Mouse (Mus musculus): ENCODE results near the gene Gm20388.
"Not testable (repeated sequence)": the region's sequence is repeated elsewhere in the genome, so short reads cannot be mapped to it uniquely, and the experiment has no call there.

Gene Gm20388

DNA sequence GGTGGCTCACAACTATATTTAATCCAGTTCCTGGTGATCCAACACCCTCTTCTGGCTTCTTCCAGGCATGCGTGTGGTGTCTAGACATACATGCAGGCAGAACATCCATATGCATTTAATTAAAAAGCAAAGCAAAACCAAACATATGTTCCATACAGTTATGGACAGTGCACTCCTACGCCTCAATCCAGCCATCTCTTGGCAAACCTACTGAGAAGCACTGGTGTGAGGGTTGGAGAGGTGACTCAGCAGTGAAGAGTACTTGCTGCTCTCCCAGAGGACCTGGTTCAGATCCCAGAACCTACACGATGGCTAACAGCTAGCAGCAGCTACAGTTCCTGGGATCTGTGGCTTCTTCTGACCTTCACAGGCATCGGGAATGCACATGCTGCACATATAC, 4001.6 kb downstream of the Gm20388 start:
- DNase-seq = no peak

DNA sequence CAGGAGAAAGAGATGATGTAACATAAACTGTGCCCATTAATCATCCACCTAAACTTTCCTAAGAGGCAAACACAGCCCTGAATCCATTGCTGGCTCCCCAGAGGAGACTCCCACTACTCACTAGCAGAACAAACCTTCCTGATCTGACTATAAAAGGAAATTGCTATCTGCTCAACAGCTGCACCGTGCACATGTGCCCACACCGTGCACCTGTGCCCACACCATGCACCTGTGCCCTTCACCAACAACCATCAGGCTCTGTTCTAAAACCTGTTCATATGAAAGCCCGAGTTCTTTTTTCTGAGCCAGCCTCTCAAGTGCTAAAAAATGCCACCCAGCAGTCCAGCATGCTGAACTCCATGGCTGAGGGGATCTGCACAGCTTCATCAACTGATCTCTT, 4004.0 kb downstream of the Gm20388 start:
- no peak for DNase-seq

DNA sequence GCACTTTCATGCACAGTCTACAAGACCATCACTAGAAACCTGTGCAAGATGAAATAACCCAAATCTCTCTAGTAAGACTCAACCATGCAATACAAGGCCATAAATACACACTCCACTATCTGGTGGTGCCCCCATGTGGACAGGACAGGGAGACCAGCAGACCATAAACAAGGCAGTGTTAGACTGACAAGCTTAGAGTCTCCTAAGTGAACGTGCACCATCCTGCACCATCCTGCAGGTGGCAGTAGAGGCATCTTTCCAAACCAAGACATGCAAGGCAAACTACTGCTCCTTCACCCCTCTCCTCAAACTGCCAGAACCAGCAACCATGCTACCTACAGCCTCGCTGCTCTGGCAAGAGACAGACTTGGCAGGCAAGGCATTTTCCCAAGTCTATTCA, 4014.1 kb downstream of the Gm20388 start:
- peak; percentile 81 for DNase-seq

DNA sequence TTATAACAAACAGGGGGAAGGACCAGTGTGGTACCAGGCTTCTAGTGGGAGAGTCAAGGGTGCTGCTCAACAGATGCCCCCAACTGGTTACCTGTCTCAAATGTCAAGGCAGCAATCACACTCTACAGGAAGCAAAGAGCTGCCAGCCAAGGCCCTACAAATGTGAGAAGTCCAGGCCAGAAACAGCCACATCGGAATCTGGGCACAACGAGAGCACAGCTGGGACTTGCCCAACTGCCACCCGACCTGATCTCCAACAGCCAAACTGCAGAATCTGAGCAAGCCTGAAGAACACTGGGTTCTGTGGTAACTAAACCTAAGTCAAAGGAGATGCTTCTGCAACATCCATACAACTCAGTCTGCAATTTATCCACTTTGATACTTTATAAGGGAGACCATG, 4015.0 kb downstream of the Gm20388 start:
- no peak for DNase-seq

DNA sequence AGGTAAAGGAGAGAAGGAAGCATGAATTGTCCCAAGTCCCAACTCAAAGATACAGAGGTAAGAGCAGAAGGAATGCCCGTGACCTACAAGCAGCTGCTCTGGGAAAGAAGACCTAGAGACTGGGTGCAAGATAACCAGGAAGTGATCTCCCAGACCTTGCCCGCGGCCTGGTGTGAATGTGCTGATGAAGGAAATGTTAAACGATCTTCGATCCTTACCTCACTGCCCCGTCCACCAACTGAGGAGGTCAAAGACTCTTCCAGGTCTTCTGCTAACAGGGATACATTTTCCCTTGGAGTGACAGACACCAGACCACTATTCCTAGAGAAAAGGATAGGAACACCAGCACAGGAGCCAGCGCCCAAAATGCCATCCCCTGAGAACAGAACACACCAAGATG, 4018.4 kb downstream of the Gm20388 start:
- no peak for DNase-seq

DNA sequence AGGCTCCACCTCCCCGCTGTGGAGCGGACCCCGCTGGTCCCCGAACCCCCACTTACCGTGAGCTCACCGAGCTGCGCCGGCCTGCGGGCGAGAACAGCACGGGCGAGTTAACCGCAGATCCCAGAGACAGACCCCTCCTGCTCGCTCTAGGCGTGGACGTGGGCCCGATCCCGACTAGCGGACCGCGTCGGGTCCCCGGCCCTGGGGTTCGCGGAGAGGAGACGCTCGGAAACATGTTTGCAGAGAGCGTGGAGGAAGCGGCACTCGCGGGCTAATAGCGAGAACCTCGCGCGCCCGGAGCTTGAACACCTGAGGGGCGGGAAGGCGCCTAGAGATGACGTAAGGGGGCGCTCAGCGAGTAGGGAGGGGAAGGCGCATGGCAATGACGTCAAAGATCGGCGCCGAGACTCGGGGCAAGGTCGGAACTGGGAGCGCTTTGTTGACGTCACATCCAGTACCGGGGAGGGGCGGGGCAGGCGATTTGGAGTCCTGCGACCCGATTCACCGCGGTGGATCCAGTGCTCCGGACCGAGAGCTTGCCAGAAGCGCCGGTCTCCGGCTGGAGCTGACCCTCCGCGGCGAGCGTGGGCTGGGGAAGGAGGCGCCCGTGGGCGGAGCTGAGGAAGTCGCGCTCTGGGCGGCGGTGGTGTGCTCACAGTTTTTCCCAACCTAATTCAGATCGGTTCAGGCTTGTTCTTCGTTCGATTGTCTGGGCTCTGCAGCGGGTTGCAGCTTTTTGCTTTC, 4038.5 kb downstream of the Gm20388 start, which contains the start of gene Nup133:
Nup133 (minus strand) TSS at position 324 of the 744 bp plus-strand sequence.
- DNase-seq = peak; percentile 100

DNA sequence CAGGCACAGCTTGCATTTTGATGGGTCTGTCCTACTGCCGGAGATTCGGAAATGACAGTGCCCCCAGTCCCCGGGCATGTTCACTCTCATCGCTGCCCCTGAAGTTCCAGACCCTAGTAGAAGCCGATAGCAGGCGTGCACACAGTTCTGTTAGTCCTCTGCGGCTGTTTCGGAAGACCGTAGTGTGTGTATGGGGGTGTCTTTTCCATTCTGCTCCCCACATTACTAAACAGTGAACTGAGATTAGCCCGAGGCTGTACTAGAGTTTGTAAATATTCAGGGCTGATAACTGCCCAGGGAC, 4039.0 kb downstream of the Gm20388 start:
- no peak for DNase-seq

DNA sequence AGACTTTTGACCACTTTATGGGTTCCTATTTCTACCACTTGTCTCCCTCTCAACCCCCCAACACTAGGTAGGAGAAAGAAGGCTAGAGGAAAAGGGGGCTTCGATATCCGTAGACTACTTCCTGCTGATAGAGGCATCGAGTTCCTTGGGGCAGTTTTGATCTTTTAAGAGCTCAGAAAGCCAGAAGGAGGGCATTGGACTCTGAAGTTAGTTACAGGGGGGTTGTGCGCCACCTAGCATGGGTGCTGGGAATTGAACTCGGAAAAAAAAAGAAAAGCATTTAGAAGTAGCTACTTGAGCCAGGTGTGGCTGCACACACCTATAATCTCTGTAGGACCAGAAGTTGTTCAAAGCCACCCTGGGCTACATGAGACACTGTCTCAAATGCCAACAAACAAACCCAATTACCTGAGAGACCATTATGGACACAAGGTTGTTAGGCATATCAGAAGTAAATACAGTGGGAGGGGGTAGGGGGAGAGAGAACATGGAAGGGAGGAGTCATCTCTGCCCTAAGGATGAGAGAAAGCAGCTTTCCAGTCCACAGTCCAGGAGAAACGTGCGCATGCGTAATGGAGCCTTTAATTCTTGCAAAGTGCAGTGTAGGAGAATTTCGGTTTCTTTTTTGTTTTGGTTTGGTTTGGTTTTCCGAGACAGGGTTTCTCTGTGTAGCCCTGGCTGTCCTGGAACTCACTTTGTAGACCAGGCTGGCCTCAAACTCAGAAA, 4039.6 kb downstream of the Gm20388 start:
- peak; percentile 62 for DNase-seq

DNA sequence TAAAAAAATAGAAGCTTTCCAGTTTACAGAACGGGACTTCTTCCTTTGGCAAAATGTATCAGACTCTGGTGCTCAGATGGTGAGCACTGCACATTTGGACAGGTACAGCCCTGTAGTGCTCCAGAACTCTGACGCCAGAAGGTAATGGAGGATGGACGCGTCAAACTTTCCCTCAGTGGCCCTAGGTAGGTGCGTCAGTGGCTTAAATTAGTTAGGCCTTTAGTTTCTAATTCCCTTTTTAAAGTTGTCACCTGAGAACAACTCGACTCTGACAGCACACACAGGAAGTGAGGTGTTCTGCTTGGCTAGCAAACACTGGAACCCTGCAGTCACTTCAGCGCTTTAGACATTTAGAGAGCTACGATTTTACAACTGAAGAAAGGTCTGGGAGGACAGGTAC, 4043.0 kb downstream of the Gm20388 start:
- no peak for DNase-seq

DNA sequence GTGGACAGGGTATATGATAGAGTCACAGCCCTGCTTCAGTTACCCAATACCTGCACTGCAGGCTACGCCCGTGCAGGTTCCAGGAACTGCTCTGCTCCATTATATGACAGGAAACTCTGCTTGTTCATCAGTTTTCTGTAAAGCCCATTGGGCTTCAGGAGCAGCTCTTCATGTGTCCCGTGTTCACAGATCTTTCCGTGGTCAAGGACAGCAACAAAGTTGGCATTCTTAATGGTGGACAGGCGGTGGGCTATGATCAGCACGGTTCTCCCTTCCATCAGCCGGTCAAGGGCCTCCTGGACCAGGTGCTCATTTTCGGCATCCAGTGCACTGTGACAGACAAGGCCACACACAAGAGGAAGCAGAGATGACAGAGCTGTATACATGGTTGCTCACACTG, 4043.6 kb downstream of the Gm20388 start:
- DNase-seq = no peak

DNA sequence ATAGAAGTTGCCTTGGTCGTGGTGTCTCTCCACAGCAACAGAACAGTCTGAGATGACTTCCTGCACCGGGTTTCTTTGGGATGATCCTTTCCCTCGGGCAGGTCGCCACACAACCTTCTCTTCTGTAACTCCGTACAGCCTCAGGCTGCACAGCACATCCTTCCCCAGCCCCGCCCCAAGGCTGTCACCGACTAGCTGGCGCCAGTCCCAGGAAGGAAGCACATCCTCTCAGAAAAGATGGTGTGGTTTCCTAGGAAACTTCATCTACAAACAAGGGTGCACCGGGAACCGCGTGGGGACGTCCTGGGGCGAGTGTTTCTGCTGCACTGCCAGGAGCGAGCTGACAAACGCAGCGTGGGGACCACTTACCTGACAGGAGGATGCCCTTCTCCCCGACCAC, 4047.5 kb downstream of the Gm20388 start:
- DNase-seq = no peak

DNA sequence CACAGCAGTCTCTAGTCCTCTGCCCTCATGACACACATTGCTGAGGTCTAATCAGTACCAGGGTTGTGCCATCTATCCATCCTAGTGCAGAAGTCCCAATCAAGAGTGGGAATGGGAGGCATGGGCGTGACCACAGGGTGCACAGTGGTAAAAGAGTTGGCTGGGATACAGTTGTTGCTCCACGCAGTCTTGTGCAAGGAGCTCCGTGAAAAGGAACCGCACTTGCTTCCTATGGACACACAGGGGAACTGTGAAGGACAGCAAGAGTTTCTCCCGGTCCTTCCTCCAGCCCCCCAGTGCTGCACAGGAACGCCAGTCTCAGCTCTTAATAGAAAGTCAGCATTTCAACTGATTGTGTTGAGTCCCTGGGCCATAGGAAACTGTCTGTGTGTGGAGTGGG, 4048.8 kb downstream of the Gm20388 start:
- no peak for DNase-seq

DNA sequence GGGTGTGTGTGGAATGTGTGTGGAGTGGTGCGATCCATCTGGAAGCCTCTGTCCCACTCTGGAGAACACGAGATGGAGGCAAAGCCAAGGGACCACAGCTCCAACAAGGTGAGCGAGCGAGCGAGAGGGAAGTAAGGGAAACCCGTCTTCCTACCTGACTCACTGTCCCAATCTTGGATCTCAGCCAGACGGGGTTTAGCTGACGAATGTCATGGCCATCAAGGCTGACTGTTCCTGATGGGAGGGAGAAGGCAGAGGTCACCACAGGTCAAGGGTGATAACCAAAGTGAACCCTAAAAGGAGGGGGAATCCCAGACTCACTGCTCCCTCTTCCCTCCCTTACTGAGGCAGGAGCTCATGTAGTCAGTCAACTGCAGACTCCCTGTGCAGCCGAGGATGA, 4049.4 kb downstream of the Gm20388 start:
- no peak for DNase-seq

DNA sequence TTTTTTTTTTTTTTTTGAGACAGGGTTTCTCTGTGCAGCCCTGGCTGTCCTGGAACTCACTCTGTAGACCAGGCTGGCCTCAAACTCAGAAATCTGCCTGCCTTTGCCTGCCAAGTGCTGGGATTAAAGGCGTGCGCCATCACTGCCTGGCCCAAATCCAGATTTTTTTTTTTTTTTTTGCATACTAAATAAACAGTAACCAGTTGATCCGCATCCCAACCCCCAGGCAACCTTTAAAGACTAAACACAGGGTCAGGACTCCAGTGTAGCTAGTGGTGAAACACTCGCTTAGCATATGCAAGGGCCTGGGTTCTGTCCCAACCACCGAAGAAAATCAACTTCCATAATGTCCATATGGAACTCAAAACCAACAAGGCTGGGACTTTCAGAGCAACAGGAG, 4049.9 kb downstream of the Gm20388 start:
- not testable (repeated sequence) for DNase-seq

DNA sequence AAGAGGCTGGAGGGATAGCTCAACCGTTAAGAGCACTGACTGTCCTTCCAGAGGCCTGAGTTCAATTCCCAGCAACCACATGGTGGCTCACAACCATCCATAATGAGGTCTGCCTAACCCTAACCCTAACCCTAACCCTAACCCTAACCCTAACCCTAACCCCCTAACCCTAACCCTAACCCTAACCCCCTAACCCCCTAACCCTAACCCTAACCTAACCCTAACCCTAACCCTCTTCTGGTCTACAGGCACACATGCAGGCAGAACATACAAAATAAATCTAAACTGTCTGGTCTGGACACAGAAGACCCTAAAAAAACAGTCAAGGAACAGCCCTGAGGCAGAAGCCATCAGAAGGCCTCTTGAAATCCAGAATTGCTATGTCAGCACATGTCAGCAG, 4050.7 kb downstream of the Gm20388 start:
- no peak for DNase-seq

DNA sequence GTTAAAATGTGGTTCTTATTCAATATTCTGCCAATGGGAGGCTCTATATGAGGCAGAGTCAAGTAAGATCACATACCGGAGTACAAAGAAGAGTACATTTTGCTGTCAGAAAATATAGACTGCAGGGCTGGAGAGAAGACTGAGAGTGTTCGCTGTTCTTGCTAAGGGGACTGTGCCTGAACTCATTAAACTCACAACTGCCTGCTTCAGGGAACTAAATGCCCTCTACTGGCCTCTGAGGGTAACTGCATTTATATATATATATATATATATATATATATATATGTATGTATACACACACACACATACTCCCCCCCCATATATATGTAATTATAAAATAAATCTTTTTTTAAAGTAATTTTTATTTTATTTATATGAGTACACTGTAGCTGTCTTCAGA, 4056.3 kb downstream of the Gm20388 start:
- no peak for DNase-seq

DNA sequence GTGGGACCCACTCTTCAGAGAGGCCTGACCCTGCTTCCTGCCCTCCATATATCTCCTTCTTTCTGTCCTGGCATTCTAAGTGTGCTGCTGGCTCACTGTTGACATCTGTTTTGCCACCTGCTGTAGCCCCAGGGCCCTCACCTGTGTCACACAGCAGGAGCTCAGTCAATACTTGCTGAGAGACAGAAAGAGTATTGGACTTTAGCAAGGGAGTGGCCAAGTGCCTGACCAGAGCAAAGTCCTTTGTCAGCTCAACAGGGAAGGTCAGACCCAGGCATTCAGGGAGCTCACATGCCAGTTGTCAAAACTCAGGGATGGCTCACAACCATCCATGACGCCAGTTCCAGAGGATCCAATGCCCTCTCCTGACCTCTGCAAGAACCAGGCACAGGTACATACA, 4062.9 kb downstream of the Gm20388 start:
- DNase-seq = no peak

DNA sequence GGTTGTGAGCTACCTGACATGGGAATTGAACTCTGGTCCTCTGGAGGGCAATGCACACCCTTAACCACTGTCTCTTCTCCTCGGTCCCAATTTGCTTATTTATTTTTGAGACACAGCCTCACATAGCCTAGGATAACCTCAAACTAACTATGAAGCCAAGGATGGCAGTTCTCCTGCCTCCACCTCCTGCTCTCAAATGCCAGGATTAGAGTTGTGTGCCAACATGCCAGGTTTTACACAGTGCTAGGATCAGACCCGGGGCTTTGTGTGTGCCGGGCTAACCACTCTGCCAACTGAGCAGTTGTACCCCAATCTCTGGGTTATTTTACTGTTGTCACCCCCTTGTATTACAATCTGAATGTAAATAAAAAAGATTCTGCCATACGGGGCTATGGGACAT, 4066.9 kb downstream of the Gm20388 start:
- DNase-seq = no peak

DNA sequence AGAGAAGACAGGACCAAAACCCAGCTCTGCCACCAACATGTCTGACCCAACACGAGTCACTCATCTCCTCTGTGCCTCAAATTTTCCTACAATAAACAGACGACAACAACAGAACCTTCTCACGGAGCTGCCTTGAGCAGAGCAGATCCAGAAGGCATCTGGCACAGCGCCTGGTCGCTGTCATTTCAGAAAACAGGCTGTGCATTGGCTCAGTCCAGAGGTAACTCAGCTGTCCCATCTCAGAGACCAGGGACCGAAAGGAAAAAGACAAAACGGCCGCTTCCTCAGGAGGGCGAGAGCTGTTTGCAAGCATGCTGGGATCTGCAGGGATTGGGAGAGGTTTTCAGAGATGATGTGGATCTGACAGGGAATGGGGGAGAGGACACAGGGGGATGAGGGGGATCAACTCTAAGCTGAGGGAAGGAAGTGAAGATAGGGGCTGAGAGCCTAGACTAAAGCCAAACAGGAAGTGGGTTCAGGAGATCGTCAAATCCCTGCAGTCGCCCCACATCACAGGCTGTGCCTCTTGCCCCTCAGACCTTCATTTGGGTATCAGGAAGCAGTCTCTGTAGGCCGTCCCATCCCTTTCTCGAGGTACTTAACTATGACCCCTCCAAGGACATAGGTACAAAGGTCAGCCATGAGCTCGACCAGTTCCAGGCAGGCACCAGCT, 4067.7 kb downstream of the Gm20388 start:
- peak; percentile 57 for DNase-seq

DNA sequence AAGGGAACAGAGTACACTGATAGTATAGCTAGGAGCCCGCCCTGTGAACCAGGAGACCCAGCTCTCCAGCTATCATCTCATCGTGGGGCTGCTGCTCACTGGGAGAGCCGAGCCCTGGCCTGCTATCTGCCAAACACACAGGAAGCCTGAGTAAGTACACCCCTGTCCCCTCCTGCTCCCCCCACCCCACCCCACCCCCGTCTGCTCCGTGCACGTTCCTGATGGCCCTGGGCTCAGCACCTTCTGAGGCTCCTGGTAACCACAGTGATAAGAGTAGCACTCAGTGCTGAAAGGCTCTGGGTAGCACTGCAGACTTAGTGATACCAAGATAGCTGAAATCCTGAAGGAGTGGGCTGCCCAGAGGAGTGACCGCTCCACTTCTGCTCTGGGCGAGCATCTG, 4068.3 kb downstream of the Gm20388 start:
- DNase-seq = no peak

DNA sequence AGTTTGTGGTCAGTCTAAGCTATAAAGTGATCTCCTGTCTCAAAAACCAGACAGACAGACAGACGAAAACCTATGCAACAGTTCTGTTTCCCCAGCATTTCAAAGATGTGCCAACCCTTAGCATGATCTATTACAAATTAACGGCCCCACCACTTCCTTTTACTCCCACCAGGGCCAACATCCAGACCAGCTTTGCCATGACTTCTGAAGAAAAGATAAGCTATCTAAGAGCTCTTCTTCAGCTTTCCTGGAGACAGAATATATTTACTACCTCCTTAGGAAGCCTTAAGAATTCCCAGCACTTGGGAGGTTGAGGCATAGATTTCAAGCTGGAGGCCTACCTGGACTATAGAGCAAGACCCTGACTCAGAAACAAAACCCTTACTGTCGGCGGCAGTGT, 4069.6 kb downstream of the Gm20388 start:
- DNase-seq = no peak

DNA sequence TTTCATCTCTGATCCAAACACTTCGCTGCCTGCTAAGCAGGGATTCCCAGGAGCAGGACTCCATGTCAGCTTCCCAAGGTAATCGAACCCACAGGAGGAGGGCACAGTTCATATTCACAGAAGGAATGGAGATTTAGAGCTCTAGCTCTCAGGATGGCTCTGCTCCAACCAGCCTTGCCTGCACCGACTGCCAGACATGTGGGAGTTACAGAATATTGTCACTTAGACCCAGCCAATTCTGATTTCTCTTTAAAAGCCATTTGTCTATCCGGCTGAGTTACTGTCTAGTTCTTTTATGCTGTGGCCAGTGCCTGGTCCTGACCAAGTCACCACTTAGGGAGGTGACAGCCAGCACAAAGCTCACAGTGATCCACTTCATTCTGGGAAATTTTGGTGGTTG, 4071.0 kb downstream of the Gm20388 start:
- DNase-seq = no peak

DNA sequence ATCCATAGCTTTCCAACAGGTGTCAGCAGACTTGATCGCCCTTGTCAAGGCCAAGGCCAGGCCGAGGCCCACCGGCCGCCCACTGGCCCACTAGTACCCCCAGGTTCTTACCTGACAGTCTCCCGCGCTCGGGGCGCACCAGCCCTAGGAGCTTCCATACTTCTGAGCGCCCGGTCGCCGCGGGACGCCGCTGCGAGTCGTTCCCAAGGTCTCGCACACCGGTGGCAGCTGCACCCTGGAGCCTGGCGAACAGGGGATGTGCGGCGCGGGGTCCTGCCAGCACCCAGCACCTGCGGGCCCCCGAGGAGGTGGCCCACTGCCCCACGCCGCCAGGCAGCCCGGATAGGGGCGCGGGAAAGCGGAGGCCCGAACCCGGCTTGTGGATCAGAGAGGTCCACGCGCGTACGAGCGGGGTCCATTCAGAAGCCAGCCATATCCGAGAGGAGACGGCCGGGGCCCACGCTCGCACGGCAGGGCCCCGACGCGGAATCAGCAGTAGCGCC, 4071.7 kb downstream of the Gm20388 start:
- DNase-seq = no peak

DNA sequence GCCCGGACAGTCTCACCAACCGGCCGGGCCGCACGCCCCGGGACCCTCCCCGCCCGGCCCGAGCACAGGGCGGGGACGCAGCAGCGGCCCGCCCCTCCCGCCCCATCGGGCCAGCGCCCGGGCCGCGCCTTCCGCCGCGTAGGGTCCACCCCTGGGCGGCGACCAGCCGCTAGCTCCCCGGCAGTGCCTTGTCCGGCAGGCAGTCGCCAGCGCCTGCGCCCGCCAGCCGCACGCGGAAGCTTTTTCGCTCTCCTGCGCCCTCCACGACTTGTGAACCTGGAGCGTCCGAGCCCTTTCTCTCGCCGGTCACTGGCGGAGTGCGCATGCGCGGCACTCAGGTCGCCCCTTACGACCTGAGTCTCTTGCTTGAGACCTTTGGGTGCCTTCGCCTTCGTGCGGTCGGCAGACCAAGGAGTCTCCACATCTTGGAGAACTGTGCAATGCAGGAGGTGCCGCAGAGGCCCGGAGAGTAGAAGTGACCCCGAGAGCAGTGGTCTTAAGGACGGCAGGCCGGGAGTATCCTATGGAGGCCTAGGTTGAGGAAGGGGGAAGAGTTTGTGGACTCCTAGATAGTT, 4072.3 kb downstream of the Gm20388 start, which contains the start of gene Abcb10:
Abcb10 (minus strand) TSS at position 297 of the 575 bp plus-strand sequence.
- DNase-seq = peak; percentile 88
